In genomic region chr1:135475571-135475895, GRCm38 (mm10) we compare ENCODE assay signal across 12 mouse cellular contexts. TPM values are rescaled to one million over a fixed set of nuclear protein-coding genes. Genes with fewer than 3 reads are reported as not detected.
DNase-seq lines count a peak whose midpoint lies in the region; ATAC-seq and TF ChIP-seq lines count a peak whose summit lies in the region.
"Had no signal": no experiment of that assay in that cellular context is flagged by ENCODE, and none has a peak within 500 bp of the region (broad histone marks: within the 10 kb centered on the region; RNA-seq: fewer than 3 reads in every experiment).

No protein-coding gene starts in this region.

- no peak overlapping the region for H3K4me2 ChIP-seq in lung, embryonic 16.5 days (ENCODE audit: low read depth, low read length)
- H3K4me2 ChIP-seq in embryonic facial prominence, embryonic 12.5 days (replicated peaks), result no peak overlapping the region
- no peak overlapping the region for H3K4me2 ChIP-seq in hindbrain, postnatal 0 days (ENCODE audit: low read depth, low read length)

- no peaks in the 10 kb centered on the region for H3K4me1 ChIP-seq in heart, adult 2 months (ENCODE audit: control insufficient read depth, insufficient read depth, low read length)
- peaks cover 11% of the 10 kb centered on the region for H3K4me1 ChIP-seq in lung, embryonic 16.5 days (replicated peaks; ENCODE audit: control insufficient read depth, insufficient read depth, low read length)
- H3K4me1 ChIP-seq in lung, adult 2 months (ENCODE audit: control insufficient read depth, insufficient read depth, low read length), result no peaks in the 10 kb centered on the region
- peaks cover 17% of the 10 kb centered on the region for H3K4me1 ChIP-seq in embryonic facial prominence, embryonic 12.5 days
- H3K4me1 ChIP-seq in hindbrain, postnatal 0 days (ENCODE audit: insufficient read depth, low read length), result no peaks in the 10 kb centered on the region

- no peak for TF ChIP-seq POLR2A in heart, adult 2 months (IDR thresholded peaks at IDR 0.05; ENCODE audit: insufficient read depth, low read depth, low read length)
- TF ChIP-seq POLR2A in lung, adult 2 months (IDR thresholded peaks at IDR 0.05; ENCODE audit: borderline replicate concordance, extremely low read depth, low read depth, low read length), result no peak

- H3K79me2 ChIP-seq in heart, adult 2 months (replicated peaks; ENCODE audit: control insufficient read depth, insufficient read depth, low read length), result no peaks in the 10 kb centered on the region

- no peak overlapping the region for H3K4me3 ChIP-seq in heart, adult 2 months
- no peak overlapping the region for H3K4me3 ChIP-seq in lung, embryonic 16.5 days (ENCODE audit: low read length)
- no peak overlapping the region for H3K4me3 ChIP-seq in lung, adult 2 months (replicated peaks; ENCODE audit: extremely low read depth, low read depth, low read length)
- H3K4me3 ChIP-seq in embryonic facial prominence, embryonic 12.5 days, result no peak overlapping the region
- H3K4me3 ChIP-seq in hindbrain, postnatal 0 days (ENCODE audit: low read length), result no peak overlapping the region

- H3K36me3 ChIP-seq in heart, adult 2 months (ENCODE audit: control insufficient read depth, insufficient read depth, low read length), result no peaks in the 10 kb centered on the region
- peaks cover 7% of the 10 kb centered on the region; the same call in 1 of the 2 replicates for H3K36me3 ChIP-seq in lung, embryonic 16.5 days (ENCODE audit: control insufficient read depth, insufficient read depth, low read length)
- peaks cover 19% of the 10 kb centered on the region for H3K36me3 ChIP-seq in embryonic facial prominence, embryonic 12.5 days
- peaks cover 17% of the 10 kb centered on the region for H3K36me3 ChIP-seq in hindbrain, postnatal 0 days (ENCODE audit: insufficient read depth, low read length)

- H3K27me3 ChIP-seq in heart, adult 2 months (ENCODE audit: control insufficient read depth, insufficient read depth, low read length), result no peaks in the 10 kb centered on the region
- no peaks in the 10 kb centered on the region for H3K27me3 ChIP-seq in lung, embryonic 16.5 days (ENCODE audit: control insufficient read depth, insufficient read depth, low read depth, low read length)
- H3K27me3 ChIP-seq in embryonic facial prominence, embryonic 12.5 days, result no peaks in the 10 kb centered on the region
- H3K27me3 ChIP-seq in hindbrain, postnatal 0 days (ENCODE audit: insufficient read depth, low read length), result no peaks in the 10 kb centered on the region

- no peak overlapping the region for H3K9ac ChIP-seq in heart, adult 2 months (ENCODE audit: low read depth, low read length)
- peak overlapping the region; percentile 40; the same call in 1 of the 2 replicates for H3K9ac ChIP-seq in lung, embryonic 16.5 days (ENCODE audit: low read length)
- 0 out of 2 replicates have a peak overlapping the region, but pooled peaks have one; percentile 10 for H3K9ac ChIP-seq in embryonic facial prominence, embryonic 12.5 days
- H3K9ac ChIP-seq in hindbrain, postnatal 0 days (replicated peaks; ENCODE audit: low read length), result no peak overlapping the region
- H3K9ac ChIP-seq: liver, embryonic 14.5 days had no signal

- WGBS in heart, adult 2 months, result 92% methylated on average over 7 of the region's 7 CpGs
- 76% methylated on average over 7 of the region's 7 CpGs for WGBS in lung, embryonic 16.5 days
- WGBS in lung, adult 2 months, result 78% methylated on average over 7 of the region's 7 CpGs
- WGBS in embryonic facial prominence, embryonic 12.5 days, result 66% methylated on average over 7 of the region's 7 CpGs
- 76% methylated on average over 7 of the region's 7 CpGs for WGBS in hindbrain, postnatal 0 days

- H3K9me3 ChIP-seq in lung, embryonic 16.5 days (ENCODE audit: control insufficient read depth, low read length), result no peaks in the 10 kb centered on the region
- H3K9me3 ChIP-seq in embryonic facial prominence, embryonic 12.5 days, result no peaks in the 10 kb centered on the region
- no peaks in the 10 kb centered on the region for H3K9me3 ChIP-seq in hindbrain, postnatal 0 days (ENCODE audit: low read length)

- peak overlapping the region; percentile 5; the same call in 1 of the 2 replicates for H3K27ac ChIP-seq in heart, adult 2 months
- H3K27ac ChIP-seq in lung, embryonic 16.5 days (ENCODE audit: low read length), result no peak overlapping the region
- peak overlapping the region; percentile 50; the same call in 1 of the 2 replicates for H3K27ac ChIP-seq in embryonic facial prominence, embryonic 12.5 days
- no peak overlapping the region for H3K27ac ChIP-seq in hindbrain, postnatal 0 days
- H3K27ac ChIP-seq: liver, embryonic 14.5 days had no signal

- TF ChIP-seq EP300 in heart, adult 2 months (IDR thresholded peaks at IDR 0.05; ENCODE audit: insufficient read depth, low read depth, low read length), result no peak

- TF ChIP-seq CTCF in heart, adult 2 months (IDR thresholded peaks at IDR 0.05), result no peak
- no peak for TF ChIP-seq CTCF in lung, adult 2 months (IDR thresholded peaks at IDR 0.05; ENCODE audit: insufficient read depth, low read length)
- 0 out of 2 replicates have a peak, but pooled peaks have one; percentile 4 for TF ChIP-seq CTCF in hindbrain, postnatal 0 days (IDR thresholded peaks at IDR 0.05; ENCODE audit: low read depth)

- DNase-seq in heart, adult 2 months, result no peak
- DNase-seq in heart, adult 9 months (ENCODE audit: low spot score in 2 of 2), result no peak
- no peak for DNase-seq in lung, adult 2 months
- no peak for DNase-seq in hindbrain, postnatal 0 days (ENCODE audit: low spot score)
- DNase-seq in layer of hippocampus, postnatal 25 days (ENCODE audit: extremely low spot score in 1 of 2, low spot score in 1 of 2), result no peak
- DNase-seq: adrenal gland, postnatal 25 days; cerebellum, postnatal 36 days; heart, postnatal 14 days; kidney, adult 11 months had no signal

- intact Hi-C loops in heart, adult 2 months (cut with DNase I), result loop anchor here (2.0 kb wide), 1 partner anchor 15 kb away; no protein-coding TSS in a partner anchor

- ATAC-seq in lung, embryonic 16.5 days (ENCODE audit: low read depth), result no peak
- ATAC-seq in embryonic facial prominence, embryonic 12.5 days (ENCODE audit: insufficient number of reproducible peaks, insufficient read depth, low FRiP score, low TSS enrichment), result no peak
- ATAC-seq in hindbrain, postnatal 0 days, result no peak

RNA-seq across cellular contexts. Expression of gene Ipo9, which starts 45.2 kb away (rescaled TPM):
- total RNA-seq in heart, adult 2 months (2021), result 10 to 100 TPM; 31.9 to 35.3 TPM
- 40.8 and 64.6 TPM in 2 replicates for polyA plus RNA-seq in heart, adult 2 months (2012; rRNA removed)
- 103 and 109 TPM in 2 replicates for polyA plus RNA-seq in lung, embryonic 16.5 days (2015; fragmentation: Nextera tagmentation; extraction: Ambion mirVana)
- polyA plus RNA-seq in lung, adult 2 months (2012; rRNA removed), result 59.0 and 68.2 TPM in 2 replicates
- 183 and 189 TPM in 2 replicates for polyA plus RNA-seq in embryonic facial prominence, embryonic 12.5 days (2016; fragmentation: Nextera tagmentation; extraction: Ambion mirVana)
- total RNA-seq in hindbrain, postnatal 0 days (2014; rRNA removed), result 118 and 134 TPM in 2 replicates
- polyA plus RNA-seq in hindbrain, postnatal 0 days (2015; fragmentation: Nextera tagmentation; extraction: Ambion mirVana), result 90.9 and 91.1 TPM in 2 replicates
- total RNA-seq in layer of hippocampus, postnatal 25 days (2021), result 100 to 1,000 TPM; 138 to 148 TPM

Comparison
In these comparisons a context has a peak if more than half of its experiments do, and no peak if none do; other contexts are left out.
1. H3K27ac ChIP-seq: peak in heart, adult 2 months (single experiment) and embryonic facial prominence, embryonic 12.5 days (single experiment); none in lung, embryonic 16.5 days (single experiment) and hindbrain, postnatal 0 days (single experiment).
2. H3K9ac ChIP-seq: peak in lung, embryonic 16.5 days (single experiment) and embryonic facial prominence, embryonic 12.5 days (single experiment); none in heart, adult 2 months (single experiment) and hindbrain, postnatal 0 days (single experiment).